Mouse (Mus musculus): Measurements from ENCODE around the gene Macrod2.

- no peak for TF ChIP-seq CTCF (IDR thresholded peaks at IDR 0.05; ENCODE audit: control insufficient read depth, insufficient read depth, insufficient read length)
- no peak for TF ChIP-seq MAX (IDR thresholded peaks at IDR 0.05)
Observed at GRCm38 (mm10) chr2:140704146-140704545, 309.0 kb downstream of the Macrod2 start.

Data from C2C12 (cell line).